Mouse (Mus musculus) forebrain, embryonic 16.5 days (tissue): ENCODE measurements at regions not wholly inside any gene's neighbourhood (a gene's known extent, or its start where the extent isn't known, plus 50 kb on each side); places are given as distances from the start of the nearest gene placed in this dataset.
A peak's percentile ranks its signal among the peaks of the same experiment; 100 is the strongest.

Experiments
- ATAC-seq: fragments of 200-750 bp; cut with Nextera tagmentation; 2 replicates; pipeline ENCODE4 v1.8.0; 2017; ENCODE audit warnings: mild to moderate bottlenecking, moderate library complexity
- H3K27ac ChIP-seq: fragments of 300-500 bp; sonication (generic); 2 replicates; pipeline ENCODE4 v1.5.1; 2014; ENCODE audit warnings: low read length, control low read depth
- H3K27me3 ChIP-seq: fragments of 300-500 bp; sonication (generic); replicated peaks from 2 replicates; pipeline ENCODE4 v1.6.1; 2014; ENCODE audit warnings: low read length; ENCODE audit not compliant: control insufficient read depth, insufficient read depth
- H3K36me3 ChIP-seq: fragments of 300-500 bp; sonication (generic); 2 replicates; pipeline ENCODE4 v1.6.1; 2014; ENCODE audit not compliant: control insufficient read depth, insufficient read depth
- H3K4me1 ChIP-seq: fragments of 300-500 bp; sonication (generic); replicated peaks from 2 replicates; pipeline ENCODE4 v1.6.1; 2014; ENCODE audit warnings: low read length; ENCODE audit not compliant: control insufficient read depth, insufficient read depth
- H3K4me2 ChIP-seq: fragments of 300-500 bp; sonication (generic); 2 replicates; pipeline ENCODE4 v1.6.1; 2014; ENCODE audit warnings: mild to moderate bottlenecking, low read length, control low read depth
- H3K4me3 ChIP-seq: fragments of 300-500 bp; sonication (generic); replicated peaks from 2 replicates; pipeline ENCODE4 v1.5.1; 2014; ENCODE audit warnings: mild to moderate bottlenecking, low read length, control low read depth
- H3K9ac ChIP-seq: fragments of 300-500 bp; sonication (generic); replicated peaks from 2 replicates; pipeline ENCODE4 v1.6.1; 2014; ENCODE audit warnings: low read depth, low read length, control low read depth
- H3K9me3 ChIP-seq: fragments of 300-500 bp; sonication (generic); 2 replicates; pipeline ENCODE4 v1.6.1; 2016; ENCODE audit warnings: low read length; ENCODE audit not compliant: control insufficient read depth
- WGBS: fragments of 180-500 bp; shearing (Covaris S2); extraction: QIAGEN DNeasy Blood & Tissue Kit; methylation state at CpG from one replicate; pipeline ENCODE4 v1.1.7; 2014; 5-methylcytosine and 5-hydroxymethylcytosine counted together

GRCm38 (mm10) chr13:31080215-31080614, 106.2 kb downstream of the Gm5447 start:
- H3K4me3 ChIP-seq, result no peak overlapping the region
- no peak overlapping the region for H3K27ac ChIP-seq
- WGBS, result 35% methylated on average over 4 of the region's 4 CpGs
- no peaks in the 10 kb centered on the region for H3K4me1 ChIP-seq
- no peaks in the 10 kb centered on the region for H3K36me3 ChIP-seq
- H3K27me3 ChIP-seq, result peaks cover 11% of the 10 kb centered on the region; the same call in 1 of the 2 replicates
- H3K4me2 ChIP-seq, result no peak overlapping the region
- H3K9me3 ChIP-seq, result no peaks in the 10 kb centered on the region
- ATAC-seq, result no peak
- no peak overlapping the region for H3K9ac ChIP-seq

GRCm38 (mm10) chr13:31082448-31083140, 108.6 kb downstream of the Gm5447 start:
- 35% methylated on average over 13 of the region's 13 CpGs for WGBS
- Histone ChIP-seq H3K4me2 (no peak overlapping the region), H3K36me3 (no peaks in the 10 kb centered on the region), H3K9ac (no peak overlapping the region), H3K27ac (no peak overlapping the region), H3K9me3 (no peaks in the 10 kb centered on the region), H3K27me3 (peaks cover 11% of the 10 kb centered on the region; the same call in 1 of the 2 replicates), H3K4me1 (no peaks in the 10 kb centered on the region), H3K4me3 (no peak overlapping the region)
- ATAC-seq, result peak; percentile 79

GRCm38 (mm10) chr13:31101051-31101450, 127.0 kb downstream of the Gm5447 start:
- Histone ChIP-seq H3K4me1 (no peaks in the 10 kb centered on the region), H3K4me3 (no peak overlapping the region), H3K27me3 (no peaks in the 10 kb centered on the region), H3K9me3 (no peaks in the 10 kb centered on the region), H3K4me2 (no peak overlapping the region), H3K27ac (no peak overlapping the region), H3K36me3 (no peaks in the 10 kb centered on the region), H3K9ac (no peak overlapping the region)
- no peak for ATAC-seq
- WGBS, result 72% methylated on average over 2 of the region's 2 CpGs

- Histone ChIP-seq H3K27me3 (no peaks in the 10 kb centered on the region), H3K4me1 (no peaks in the 10 kb centered on the region), H3K36me3 (no peaks in the 10 kb centered on the region), H3K27ac (no peak overlapping the region), H3K4me3 (no peak overlapping the region), H3K9me3 (no peaks in the 10 kb centered on the region), H3K9ac (no peak overlapping the region), H3K4me2 (no peak overlapping the region)
- peak; percentile 43; the same call in 1 of the 2 replicates for ATAC-seq
- 67% methylated on average over 2 of the region's 2 CpGs for WGBS
Observed at GRCm38 (mm10) chr13:31107434-31107833, 133.4 kb downstream of the Gm5447 start.

GRCm38 (mm10) chr13:31109231-31109630, 135.2 kb downstream of the Gm5447 start:
- no peaks in the 10 kb centered on the region for H3K36me3 ChIP-seq
- H3K27ac ChIP-seq, result no peak overlapping the region
- H3K4me1 ChIP-seq, result no peaks in the 10 kb centered on the region
- H3K9ac ChIP-seq, result no peak overlapping the region
- no peak overlapping the region for H3K4me3 ChIP-seq
- no peaks in the 10 kb centered on the region for H3K9me3 ChIP-seq
- WGBS, result 88% methylated on average over 2 of the region's 2 CpGs
- no peaks in the 10 kb centered on the region for H3K27me3 ChIP-seq
- H3K4me2 ChIP-seq, result no peak overlapping the region
- no peak for ATAC-seq

GRCm38 (mm10) chr13:31122689-31123088, 148.7 kb downstream of the Gm5447 start:
- H3K9me3 ChIP-seq, result no peaks in the 10 kb centered on the region
- H3K4me1 ChIP-seq, result no peaks in the 10 kb centered on the region
- WGBS, result 72% methylated on average over 2 of the region's 2 CpGs
- H3K4me2 ChIP-seq, result no peak overlapping the region
- no peak overlapping the region for H3K4me3 ChIP-seq
- H3K27ac ChIP-seq, result no peak overlapping the region
- no peaks in the 10 kb centered on the region for H3K27me3 ChIP-seq
- H3K9ac ChIP-seq, result no peak overlapping the region
- no peak for ATAC-seq
- H3K36me3 ChIP-seq, result no peaks in the 10 kb centered on the region

- no peaks in the 10 kb centered on the region for H3K4me1 ChIP-seq
- H3K27ac ChIP-seq, result no peak overlapping the region
- no peaks in the 10 kb centered on the region for H3K27me3 ChIP-seq
- WGBS, result 95% methylated on average over 4 of the region's 4 CpGs
- no peak overlapping the region for H3K4me3 ChIP-seq
- H3K4me2 ChIP-seq, result no peak overlapping the region
- no peak overlapping the region for H3K9ac ChIP-seq
- no peaks in the 10 kb centered on the region for H3K9me3 ChIP-seq
- H3K36me3 ChIP-seq, result no peaks in the 10 kb centered on the region
- no peak for ATAC-seq
Observed at GRCm38 (mm10) chr13:31124547-31125216, 150.7 kb downstream of the Gm5447 start.

- H3K9me3 ChIP-seq, result no peaks in the 10 kb centered on the region
- no peaks in the 10 kb centered on the region for H3K4me1 ChIP-seq
- H3K4me2 ChIP-seq, result no peak overlapping the region
- no peak overlapping the region for H3K9ac ChIP-seq
- H3K36me3 ChIP-seq, result no peaks in the 10 kb centered on the region
- no peak for ATAC-seq
- H3K4me3 ChIP-seq, result no peak overlapping the region
- H3K27me3 ChIP-seq, result no peaks in the 10 kb centered on the region
- 94% methylated on average over 5 of the region's 5 CpGs for WGBS
- H3K27ac ChIP-seq, result no peak overlapping the region
Observed at GRCm38 (mm10) chr13:31132501-31132900, 158.5 kb downstream of the Gm5447 start.

GRCm38 (mm10) chr13:31139686-31140085, 165.7 kb downstream of the Gm5447 start:
- H3K27me3 ChIP-seq, result no peaks in the 10 kb centered on the region
- no peak overlapping the region for H3K9ac ChIP-seq
- H3K4me3 ChIP-seq, result no peak overlapping the region
- no peak overlapping the region for H3K27ac ChIP-seq
- 82% methylated on average over 3 of the region's 3 CpGs for WGBS
- H3K36me3 ChIP-seq, result no peaks in the 10 kb centered on the region
- no peak overlapping the region for H3K4me2 ChIP-seq
- H3K4me1 ChIP-seq, result no peaks in the 10 kb centered on the region
- H3K9me3 ChIP-seq, result no peaks in the 10 kb centered on the region
- ATAC-seq, result no peak
